Mouse (Mus musculus) liver, postnatal 0 days (tissue): ENCODE measurements at regions not wholly inside any gene's neighbourhood (a gene's known extent, or its start where the extent isn't known, plus 50 kb on each side); places are given as distances from the start of the nearest gene placed in this dataset.

Experiments used
- CTCF ChIP-seq: sonication (generic); IDR thresholded peaks from 2 replicates; pipeline ENCODE4 v1.5.1; 2016; ENCODE audit warnings: antibody characterized with exemption, low read depth
- EP300 ChIP-seq: IDR thresholded peaks from 2 replicates; pipeline ENCODE4 v1.6.1; 2016; ENCODE audit warnings: antibody characterized with exemption, low read depth, mild to moderate bottlenecking

DNA sequence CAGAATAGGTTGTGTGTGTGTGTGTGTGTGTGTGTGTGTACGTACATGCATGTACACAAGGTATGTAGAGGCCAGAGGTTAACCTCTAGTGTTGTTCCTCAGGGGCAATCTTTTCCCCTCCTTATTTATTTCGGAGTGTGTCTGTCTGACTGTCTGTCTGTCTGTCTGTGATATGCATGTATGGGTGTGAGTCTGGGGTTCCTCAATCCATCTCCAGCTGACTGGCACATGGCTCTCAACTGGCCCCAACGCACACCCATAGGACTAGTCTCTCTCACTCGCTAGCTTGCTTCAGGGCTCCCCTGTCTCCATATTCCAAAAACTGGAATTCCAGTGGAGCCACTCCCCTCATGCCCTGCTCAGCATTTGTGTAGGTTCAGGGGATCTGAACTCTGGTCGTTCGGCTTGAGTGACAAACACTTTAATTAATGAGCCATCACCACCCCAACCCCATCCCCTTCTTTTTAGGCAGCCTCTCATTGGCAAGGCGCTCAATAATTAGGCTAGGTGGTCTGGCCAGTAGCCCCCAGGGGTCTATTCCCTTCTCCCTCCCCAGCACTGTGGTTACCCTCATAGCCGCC, 200.7 kb upstream of the Klf3 start:
- TF ChIP-seq EP300 (no peak), CTCF (no peak)
